In genomic region chr5:103426250-103426649, GRCm38 (mm10) we compare ENCODE assay signal across 7 mouse cellular contexts. TPM values are rescaled to one million over a fixed set of nuclear protein-coding genes. Genes with fewer than 3 reads are reported as not detected.
DNase-seq lines count a peak whose midpoint lies in the region; ATAC-seq lines count a peak whose summit lies in the region.

No protein-coding gene starts in this region.

- no peak for DNase-seq in neural tube, embryonic 11.5 days (ENCODE audit: low spot score)
- DNase-seq in neural tube, embryonic 10.5 days (ENCODE audit: extremely low spot score, low spot score): no peak
- no peak for DNase-seq in hindbrain, embryonic 10.5 days (ENCODE audit: low spot score)
- no peak for DNase-seq in urinary bladder, postnatal 25 days (ENCODE audit: low spot score)
- DNase-seq in adrenal gland, postnatal 36 days: no peak
- no peak for DNase-seq in urinary bladder, adult 2 months (ENCODE audit: low spot score)

- H3K4me3 ChIP-seq in neural tube, embryonic 11.5 days (ENCODE audit: low read depth, low read length): peak overlapping the region; percentile 89
- H3K4me3 ChIP-seq in hindbrain, embryonic 10.5 days: peak overlapping the region; percentile 98
- H3K4me3 ChIP-seq in limb, embryonic 15.5 days: peak overlapping the region; percentile 77

- no peaks in the 10 kb centered on the region for H3K36me3 ChIP-seq in neural tube, embryonic 11.5 days (ENCODE audit: control insufficient read depth, insufficient read depth, low read length)
- peaks cover 12% of the 10 kb centered on the region for H3K36me3 ChIP-seq in hindbrain, embryonic 10.5 days
- H3K36me3 ChIP-seq in limb, embryonic 15.5 days: no peaks in the 10 kb centered on the region

- H3K27me3 ChIP-seq in neural tube, embryonic 11.5 days (ENCODE audit: control insufficient read depth, insufficient read depth, low read length): no peaks in the 10 kb centered on the region
- no peaks in the 10 kb centered on the region for H3K27me3 ChIP-seq in hindbrain, embryonic 10.5 days (ENCODE audit: insufficient read depth, poor library complexity, severe bottlenecking)
- H3K27me3 ChIP-seq in limb, embryonic 15.5 days: peaks cover 6% of the 10 kb centered on the region

- H3K9me3 ChIP-seq in neural tube, embryonic 11.5 days (ENCODE audit: control insufficient read depth, low read length): no peaks in the 10 kb centered on the region
- H3K9me3 ChIP-seq in hindbrain, embryonic 10.5 days: 0 out of 2 replicates have a peak, but pooled peaks cover 2% of the 10 kb centered on the region
- H3K9me3 ChIP-seq in limb, embryonic 15.5 days: no peaks in the 10 kb centered on the region

- peak overlapping the region; percentile 76; the same call in 1 of the 2 replicates for H3K9ac ChIP-seq in neural tube, embryonic 11.5 days (ENCODE audit: low read length)
- peak overlapping the region; percentile 79; the same call in 1 of the 2 replicates for H3K9ac ChIP-seq in limb, embryonic 15.5 days

- WGBS in neural tube, embryonic 11.5 days: 16% methylated on average over 9 of the region's 9 CpGs
- 14% methylated on average over 9 of the region's 9 CpGs for WGBS in hindbrain, embryonic 10.5 days
- 11% methylated on average over 9 of the region's 9 CpGs for WGBS in limb, embryonic 15.5 days

- H3K27ac ChIP-seq in neural tube, embryonic 11.5 days (ENCODE audit: low read depth, low read length): no peak overlapping the region
- H3K27ac ChIP-seq in hindbrain, embryonic 10.5 days: peak overlapping the region; percentile 96; the same call in 1 of the 2 replicates
- peak overlapping the region; percentile 86 for H3K27ac ChIP-seq in limb, embryonic 15.5 days

- ATAC-seq in neural tube, embryonic 11.5 days (ENCODE audit: insufficient read depth, low FRiP score, low TSS enrichment): no peak
- no peak for ATAC-seq in limb, embryonic 15.5 days (ENCODE audit: insufficient number of reproducible peaks, low FRiP score, low TSS enrichment, low read depth)

- peak overlapping the region; percentile 68 for H3K4me2 ChIP-seq in neural tube, embryonic 11.5 days (ENCODE audit: low read depth)
- peak overlapping the region; percentile 95 for H3K4me2 ChIP-seq in limb, embryonic 15.5 days

- no peaks in the 10 kb centered on the region; the same call in 1 of the 2 replicates for H3K4me1 ChIP-seq in neural tube, embryonic 11.5 days (ENCODE audit: control insufficient read depth, insufficient read depth, low read length)
- peaks cover 67% of the 10 kb centered on the region for H3K4me1 ChIP-seq in hindbrain, embryonic 10.5 days (replicated peaks)
- peaks cover 7% of the 10 kb centered on the region for H3K4me1 ChIP-seq in limb, embryonic 15.5 days

RNA-seq across cellular contexts. Expression of gene Ptpn13, which starts 1.3 kb away (rescaled TPM):
- 15.1 and 16.4 TPM in 2 replicates for polyA plus RNA-seq in neural tube, embryonic 11.5 days (2014; fragmentation: Nextera tagmentation; extraction: Ambion mirVana)
- polyA plus RNA-seq in hindbrain, embryonic 10.5 days (2016; fragmentation: Nextera tagmentation; extraction: Ambion mirVana): 16.6 and 18.8 TPM in 2 replicates
- polyA plus RNA-seq in limb, embryonic 15.5 days (2015; fragmentation: Nextera tagmentation; extraction: Ambion mirVana): 16.0 and 20.1 TPM in 2 replicates
- total RNA-seq in adrenal gland, postnatal 36 days (2021): 10 to 100 TPM; 18.7 to 42.8 TPM
- 37.8 and 42.2 TPM in 2 replicates for polyA plus RNA-seq in urinary bladder, adult 2 months (2012; rRNA removed)
